ENCODE assay signal across 25 mouse cellular contexts in the genomic region with DNA sequence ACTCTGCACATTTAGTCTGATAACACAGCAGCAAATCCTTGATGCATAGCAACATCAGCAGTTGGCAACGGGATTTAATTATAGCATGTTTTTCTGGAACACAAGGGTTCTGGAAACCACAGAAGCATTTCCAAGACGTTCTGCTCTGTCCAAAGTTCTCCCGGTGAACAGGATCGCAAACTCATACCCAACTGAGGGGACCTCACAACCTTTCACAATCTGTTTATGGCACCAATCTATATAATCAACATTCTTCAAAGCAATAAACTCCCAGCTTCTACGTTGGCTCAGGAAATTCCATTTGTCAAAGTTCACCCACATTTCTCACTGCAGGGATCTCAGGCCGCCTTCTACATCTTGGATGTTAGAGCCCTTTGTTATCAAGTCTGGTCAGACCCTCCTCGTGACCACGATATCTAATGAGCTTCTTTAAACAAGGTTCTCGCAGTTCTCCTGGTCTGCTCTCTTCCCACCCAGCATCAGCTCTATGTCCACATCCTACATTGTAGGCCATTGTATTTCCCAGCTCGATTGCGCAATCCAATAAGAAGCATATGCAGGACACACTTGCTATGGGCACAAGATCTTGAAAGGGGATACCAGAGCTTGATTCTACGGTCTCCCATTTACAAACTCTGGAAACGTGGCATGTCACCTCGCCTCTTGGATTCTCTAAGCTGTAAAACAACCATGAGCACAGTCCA. TPM values are rescaled to one million over a fixed set of nuclear protein-coding genes. Genes with fewer than 3 reads are reported as not detected.
"Had no signal": no experiment of that assay in that cellular context is flagged by ENCODE, and none has a peak within 500 bp of the region (broad histone marks: within the 10 kb centered on the region; RNA-seq: fewer than 3 reads in every experiment).

No protein-coding gene starts in this region.

- H3K9me3 ChIP-seq: limb, embryonic 12.5 days; limb, embryonic 15.5 days; megakaryocyte, embryonic 14.5 days; midbrain, embryonic 10.5 days; midbrain, embryonic 13.5 days; neural tube, embryonic 12.5 days; neural tube, embryonic 15.5 days had no signal

- H3K4me1 ChIP-seq: limb, embryonic 12.5 days; limb, embryonic 15.5 days; megakaryocyte, embryonic 14.5 days; midbrain, embryonic 10.5 days; midbrain, embryonic 13.5 days; neural tube, embryonic 12.5 days; neural tube, embryonic 15.5 days had no signal

- ATAC-seq: liver, postnatal 0 days; lung, postnatal 0 days; midbrain, embryonic 13.5 days; midbrain, embryonic 16.5 days had no signal

- DNase-seq: kidney, adult 18-20 months; kidney, adult 9 months; kidney, postnatal 14 days; kidney, postnatal 4 days; left cerebral cortex, postnatal 4 days; liver, postnatal 0 days; lung, embryonic 14.5 days; right cerebral cortex, postnatal 25 days; thymus, adult 18-20 months; thymus, postnatal 36 days had no signal

- H3K9ac ChIP-seq: limb, embryonic 12.5 days; limb, embryonic 15.5 days; liver, embryonic 14.5 days; liver, postnatal 0 days; lung, embryonic 14.5 days; midbrain, embryonic 13.5 days; neural tube, embryonic 12.5 days; neural tube, embryonic 15.5 days had no signal

- H3K4me3 ChIP-seq: layer of hippocampus, adult 2 months; limb, embryonic 12.5 days; limb, embryonic 15.5 days; megakaryocyte, embryonic 14.5 days; midbrain, embryonic 10.5 days; midbrain, embryonic 13.5 days; neural tube, embryonic 12.5 days; neural tube, embryonic 15.5 days had no signal

- H3K27ac ChIP-seq: layer of hippocampus, adult 2 months; limb, embryonic 12.5 days; limb, embryonic 15.5 days; liver, embryonic 14.5 days; macrophage; midbrain, embryonic 10.5 days; midbrain, embryonic 13.5 days; neural tube, embryonic 12.5 days; neural tube, embryonic 15.5 days had no signal

- H3K4me2 ChIP-seq: limb, embryonic 12.5 days; limb, embryonic 15.5 days; liver, embryonic 11.5 days; lung, embryonic 14.5 days; midbrain, embryonic 13.5 days; neural tube, embryonic 12.5 days; neural tube, embryonic 15.5 days had no signal

- H3K36me3 ChIP-seq: limb, embryonic 12.5 days; limb, embryonic 15.5 days; midbrain, embryonic 10.5 days; midbrain, embryonic 13.5 days; neural tube, embryonic 12.5 days; neural tube, embryonic 15.5 days had no signal

- H3K27me3 ChIP-seq: limb, embryonic 12.5 days; limb, embryonic 15.5 days; megakaryocyte, embryonic 14.5 days; midbrain, embryonic 13.5 days; neural tube, embryonic 12.5 days; neural tube, embryonic 15.5 days had no signal

RNA-seq across cellular contexts. Expression of a gene that starts 26.6 kb away (rescaled TPM):
- total RNA-seq: monocyte, adult 5-6 weeks had no signal
- polyA plus RNA-seq: macrophage; testis, adult 2 months had no signal
